Mouse (Mus musculus) heart, postnatal 0 days (tissue): Measurements from ENCODE around the gene Fcrl6.

ENCODE experiments used
- CTCF ChIP-seq: IDR thresholded peaks from 2 replicates; pipeline ENCODE4 v1.5.1; 2016; ENCODE audit warnings: antibody characterized with exemption, control low read depth, low read depth
- EP300 ChIP-seq: IDR thresholded peaks from 2 replicates; pipeline ENCODE4 v1.6.1; 2016; ENCODE audit warnings: antibody characterized with exemption, low read depth

- no peak for TF ChIP-seq CTCF
- no peak for TF ChIP-seq EP300
Observed at GRCm38 (mm10) chr1:172549717-172550116, 52.6 kb downstream of the Fcrl6 start.
